Mouse (Mus musculus) adipocyte (in vitro differentiated cells): ENCODE data around the gene Spem2.

ENCODE experiments used
- DNase-seq: peaks from one replicate; pipeline ENCODE4 v3.0.0-alpha.2; 2016; ENCODE audit warnings: low spot score

Spem2 gene

DNA sequence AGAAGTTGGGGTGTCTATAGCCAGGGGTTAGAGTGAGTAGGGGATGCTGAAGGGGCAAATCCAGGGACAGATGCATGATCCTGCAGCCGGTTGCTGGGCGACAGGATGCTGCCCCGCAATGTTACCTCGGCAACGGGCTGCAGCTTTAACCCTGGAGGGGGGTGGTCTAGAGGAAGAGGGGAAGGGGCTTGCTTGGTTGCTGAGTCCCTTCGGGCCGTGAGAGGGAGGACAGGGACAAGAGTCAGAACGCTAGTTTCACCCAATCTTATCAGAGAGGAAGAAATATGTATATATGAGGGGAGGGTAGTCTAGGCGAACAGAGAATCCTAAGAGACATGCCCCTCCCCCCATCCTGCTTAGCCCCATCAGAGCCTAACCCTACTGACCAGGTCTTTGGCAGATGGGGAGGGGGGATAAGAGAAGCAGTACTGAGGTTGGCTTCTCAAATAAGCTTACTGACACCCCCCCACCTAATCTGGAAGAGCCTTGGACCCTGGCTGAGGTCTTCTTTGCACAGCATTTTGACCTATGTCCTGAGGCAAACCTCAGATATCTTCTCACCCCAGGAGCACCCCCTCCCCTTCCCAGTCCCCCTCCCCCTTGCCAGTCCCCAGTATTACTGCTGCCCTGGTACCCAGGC, 17.2 kb upstream of the Spem2 start:
- DNase-seq, result no peak

DNA sequence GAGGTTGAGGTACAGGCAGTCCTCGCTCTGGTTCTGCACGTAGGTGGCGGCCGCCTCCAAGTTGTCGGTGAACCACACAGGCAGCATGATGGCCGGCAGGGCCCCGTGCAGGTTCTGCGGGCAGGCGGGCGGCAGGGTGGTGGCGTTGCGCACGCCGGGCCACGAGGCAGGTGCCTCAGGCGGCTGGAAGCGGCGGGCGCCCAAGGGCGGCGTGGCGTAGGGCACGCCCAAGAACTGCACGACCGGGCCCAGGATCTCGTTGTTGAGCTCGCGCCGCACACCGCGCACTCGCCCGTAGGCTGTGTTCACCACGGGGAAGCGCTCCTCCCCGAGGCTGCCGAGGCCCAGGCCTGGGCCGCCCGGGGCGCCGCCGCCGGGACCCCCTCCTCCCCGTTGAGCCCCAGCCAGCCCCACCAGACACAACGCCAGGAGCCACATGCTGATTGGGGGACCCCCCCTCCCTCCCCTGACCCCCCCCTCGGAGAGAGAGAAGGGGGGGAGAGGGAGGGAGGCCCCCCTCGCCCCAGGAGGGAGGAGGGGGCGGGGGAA, 15.8 kb upstream of the Spem2 start:
- DNase-seq, result no peak

DNA sequence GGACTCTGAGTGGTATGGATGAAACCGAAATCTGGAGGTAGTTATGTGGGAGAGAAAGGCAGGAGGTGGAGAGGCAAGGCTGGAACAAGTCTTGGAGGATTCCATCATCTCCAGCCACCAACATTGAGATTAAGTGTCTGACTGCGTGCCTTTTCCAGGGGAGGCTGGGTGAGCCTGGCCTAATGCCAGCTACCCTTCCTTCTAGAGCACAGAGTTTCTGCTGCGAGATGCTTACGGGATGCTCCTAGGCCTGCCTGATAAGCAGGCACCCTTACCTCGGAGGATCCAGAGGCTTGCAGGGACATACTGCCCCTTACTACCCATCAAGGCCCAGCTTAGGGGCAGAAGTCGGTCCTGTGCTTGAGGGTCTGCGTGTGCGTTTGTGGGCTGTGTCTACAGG, 15.3 kb upstream of the Spem2 start:
- DNase-seq, result no peak

DNA sequence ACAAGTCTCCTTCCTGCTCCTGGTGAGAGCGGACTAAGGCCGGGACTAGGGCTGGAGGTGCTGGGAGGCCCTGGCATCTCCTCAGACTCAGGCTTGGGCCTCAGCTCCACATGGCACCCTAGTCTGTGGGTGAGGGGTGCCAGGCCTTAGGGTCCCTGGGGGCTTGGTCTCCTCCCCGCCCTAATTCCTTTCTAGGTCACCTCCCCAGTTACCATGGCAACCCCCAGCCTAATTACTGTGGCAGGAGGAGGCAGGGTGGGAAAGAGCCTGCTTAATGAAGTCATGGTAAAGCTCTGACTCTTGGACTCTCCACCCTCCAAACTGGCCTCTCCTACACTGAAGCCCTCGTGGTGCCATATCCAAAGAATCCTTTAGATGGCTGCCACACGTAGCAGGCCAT, 10.6 kb upstream of the Spem2 start:
- no peak for DNase-seq

DNA sequence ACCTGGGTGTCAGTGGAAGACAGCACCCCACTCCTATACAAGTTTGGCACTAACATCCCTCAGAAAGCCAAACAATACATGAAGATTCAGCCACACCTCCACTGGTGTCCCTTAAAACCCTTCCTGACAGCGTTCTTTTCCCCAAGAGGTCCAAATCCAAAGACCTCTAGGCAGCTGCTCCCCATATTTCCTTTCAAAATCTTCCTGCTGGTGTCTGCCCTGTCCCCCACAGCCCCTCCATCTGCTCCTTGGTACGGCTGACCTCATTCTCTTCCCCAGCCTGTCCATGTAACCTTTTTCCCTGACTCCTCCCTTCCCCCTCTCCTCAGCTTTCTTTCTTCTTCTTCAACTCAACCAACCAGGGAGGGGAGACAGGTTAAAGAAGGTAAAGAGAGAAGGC, 5.2 kb upstream of the Spem2 start:
- no peak for DNase-seq

DNA sequence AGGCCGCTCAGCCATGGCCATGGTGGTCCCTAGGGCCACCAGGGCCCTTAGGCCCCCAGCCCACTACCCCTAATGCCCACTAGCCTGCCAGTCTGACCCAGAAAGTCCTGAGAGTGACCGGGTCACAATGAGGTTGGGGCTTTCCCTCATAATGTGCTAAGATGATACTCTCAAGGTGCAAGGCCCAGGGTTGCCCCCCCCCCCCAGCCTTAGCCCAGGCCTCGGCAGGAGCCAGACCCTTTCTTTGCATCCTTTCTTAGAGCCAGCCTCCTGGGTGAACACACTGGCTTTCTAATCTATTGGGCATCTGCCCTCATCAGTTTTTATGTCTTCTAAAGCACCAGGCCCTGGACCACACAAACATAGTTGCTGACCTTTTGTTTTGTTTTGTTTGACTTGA, 3.8 kb upstream of the Spem2 start, which contains the start of gene Spem1:
Spem1 (minus strand) TSS at position 101 of the 400 bp plus-strand sequence.
- no peak for DNase-seq

DNA sequence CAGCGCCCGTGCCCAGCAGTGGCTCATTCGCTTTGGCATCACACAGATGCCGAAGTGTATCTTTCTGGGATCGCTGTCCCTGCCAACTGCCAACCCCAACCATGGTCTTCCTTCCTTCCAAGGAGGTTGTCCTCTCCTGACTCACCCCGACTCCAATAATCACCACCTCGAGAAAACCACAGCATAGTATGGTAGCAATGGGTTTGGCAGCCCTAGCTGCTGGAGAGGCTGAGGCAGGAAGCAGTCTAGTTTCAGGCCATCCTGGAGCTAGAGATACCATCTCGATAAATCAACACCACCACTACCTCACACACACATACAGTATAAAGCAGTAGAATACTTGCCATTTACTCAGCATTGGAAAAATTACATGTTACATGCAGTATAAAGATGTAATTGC, 606 bp upstream of the Spem2 start:
- no peak for DNase-seq

DNA sequence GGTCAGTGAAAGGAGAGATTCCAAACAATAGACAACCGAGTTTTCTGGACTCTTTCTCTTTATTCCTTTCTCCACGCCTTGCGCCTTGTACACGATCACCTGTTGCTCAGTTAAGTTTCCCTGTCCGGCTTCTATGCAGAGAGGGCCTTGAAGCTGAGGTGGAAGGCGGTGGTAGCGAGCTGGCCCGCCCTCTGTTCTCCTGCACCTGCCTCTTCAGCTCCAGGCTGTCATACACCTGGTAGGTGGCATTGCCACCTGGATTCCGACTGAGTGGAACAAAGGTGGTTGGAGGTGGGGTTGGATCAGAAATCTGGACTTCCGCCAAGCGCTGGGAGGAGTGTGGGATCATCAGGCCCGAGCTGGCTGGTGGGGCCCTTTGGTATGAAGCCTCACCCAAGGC, 1.7 kb downstream of the Spem2 start:
- no peak for DNase-seq

DNA sequence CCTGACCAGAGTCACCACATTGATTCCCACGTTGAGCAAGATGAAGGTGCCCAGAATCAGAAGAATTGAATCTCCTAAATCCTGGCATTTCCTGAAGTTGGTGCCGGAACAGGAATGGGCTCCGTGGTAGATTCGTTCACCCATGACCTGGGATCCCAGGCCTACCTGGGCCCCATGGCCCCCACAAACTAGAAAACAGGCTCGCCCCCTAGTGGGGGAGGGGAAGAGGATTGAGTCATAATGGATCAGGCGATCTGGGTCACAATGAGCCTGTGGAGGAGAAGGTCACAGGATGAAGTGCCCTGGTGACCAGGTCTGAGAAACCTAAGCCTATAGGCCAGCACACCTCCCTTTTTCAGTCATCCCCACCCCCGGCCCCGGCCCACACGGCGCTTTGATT, 3.1 kb downstream of the Spem2 start, which contains the start of gene Gm39566:
Gm39566 (minus strand) TSS at position 144 of the 400 bp plus-strand sequence.
- no peak for DNase-seq

DNA sequence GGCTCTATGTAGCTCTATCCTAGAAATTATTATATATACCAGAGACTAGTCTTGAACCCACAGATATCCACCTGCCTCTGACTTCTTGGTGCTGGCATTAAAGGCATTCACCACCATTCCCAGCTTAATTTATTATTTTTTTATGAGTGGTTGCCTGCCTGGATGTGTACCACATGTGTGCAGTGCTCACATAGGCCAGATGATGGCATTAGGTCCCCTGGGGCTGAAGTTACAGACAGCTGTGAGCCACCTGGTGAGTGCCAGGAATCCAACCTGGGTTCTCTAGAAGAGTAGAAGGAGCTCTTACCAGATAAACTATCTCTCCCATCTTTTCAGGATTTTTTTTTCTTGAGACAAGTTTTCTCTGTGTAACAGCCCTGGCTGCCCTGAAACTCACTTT, 8.0 kb downstream of the Spem2 start:
- DNase-seq, result no peak

DNA sequence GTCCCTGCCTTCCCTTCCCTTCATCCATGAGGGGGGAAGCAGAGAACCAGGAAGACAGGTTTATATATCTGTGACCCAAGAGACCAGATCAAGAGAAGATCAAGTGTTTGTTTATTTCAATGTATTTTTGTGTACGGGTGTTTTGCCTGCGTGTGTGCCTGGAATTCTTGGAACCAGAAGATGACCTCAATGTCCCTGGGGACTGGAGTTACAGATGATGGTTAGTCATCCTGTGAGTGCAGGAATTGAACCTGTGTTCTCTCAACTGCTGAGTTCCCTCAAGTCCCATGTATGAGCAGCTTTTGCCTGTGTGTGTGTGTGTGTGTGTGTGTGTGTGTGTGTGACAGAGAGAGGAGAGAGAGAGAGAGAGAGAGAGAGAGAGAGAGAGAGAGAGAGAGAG, 10.6 kb downstream of the Spem2 start:
- DNase-seq, result peak; percentile 27

DNA sequence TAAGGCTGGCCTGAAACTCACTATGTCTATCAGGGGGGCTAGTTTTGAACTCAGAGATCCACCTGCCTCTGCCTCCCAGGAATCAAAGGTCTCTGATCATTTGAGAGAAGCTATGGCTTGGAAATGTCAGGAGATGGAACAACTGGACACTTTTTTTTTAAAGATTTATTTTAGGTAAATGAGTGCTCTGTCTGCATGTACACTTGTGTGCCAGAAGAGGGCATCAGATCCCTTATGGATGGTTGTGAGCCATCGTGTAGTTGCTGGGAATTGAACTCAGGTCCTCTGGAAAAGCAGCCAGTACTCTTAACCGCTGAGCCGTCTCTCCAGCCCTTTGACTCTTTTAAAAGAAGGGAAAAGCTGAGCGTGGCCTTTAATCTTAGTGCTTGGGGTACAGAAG, 11.9 kb downstream of the Spem2 start:
- no peak for DNase-seq

DNA sequence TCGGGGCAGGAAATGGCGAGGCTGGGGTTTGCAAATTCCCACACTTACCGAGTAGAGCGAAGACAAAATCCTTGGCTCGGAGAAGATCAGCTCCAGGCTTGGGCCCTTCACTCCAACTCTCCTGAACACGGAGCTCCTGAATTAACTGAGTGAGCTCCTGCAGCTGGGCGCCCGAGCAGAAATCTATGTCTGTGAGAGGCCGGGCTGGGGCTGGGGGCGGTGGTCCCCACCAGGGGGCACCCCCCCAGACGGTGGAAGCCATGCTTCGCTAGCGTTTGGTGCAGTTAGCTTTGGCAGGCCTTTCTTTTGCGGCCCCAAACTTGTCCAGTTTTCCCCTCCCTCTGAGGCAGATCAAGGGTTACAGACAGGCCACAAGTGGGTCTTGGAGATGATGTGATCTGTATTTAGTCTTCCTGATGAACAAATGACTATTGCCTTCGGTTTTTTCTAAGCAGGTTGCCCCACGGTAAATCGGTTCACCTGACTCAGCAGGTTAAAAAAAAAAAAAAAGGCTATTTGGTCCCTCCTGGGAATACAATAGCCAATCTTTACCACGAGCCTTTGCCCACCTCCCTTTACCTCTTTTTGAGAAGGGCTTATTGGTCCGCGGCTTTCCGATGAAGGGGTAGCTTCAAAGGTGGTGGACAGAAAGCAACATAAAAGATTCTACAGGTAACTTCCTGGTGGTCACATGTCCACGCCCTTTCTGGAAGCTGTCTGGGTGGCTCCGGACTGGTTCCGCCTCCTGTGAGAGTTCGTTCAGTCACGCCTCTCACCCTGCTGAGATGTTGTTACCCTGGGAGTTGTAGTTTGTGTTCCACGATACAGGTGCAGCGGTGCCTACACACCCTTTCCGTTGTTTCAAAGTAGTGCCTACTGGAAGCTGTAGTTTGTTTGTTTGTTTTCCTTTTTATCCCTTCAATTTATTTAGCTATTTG, 13.0 kb downstream of the Spem2 start, which contains the start of gene Tmem102:
Tmem102 (minus strand) TSS at position 653 of the 938 bp plus-strand sequence.
- DNase-seq, result no peak

DNA sequence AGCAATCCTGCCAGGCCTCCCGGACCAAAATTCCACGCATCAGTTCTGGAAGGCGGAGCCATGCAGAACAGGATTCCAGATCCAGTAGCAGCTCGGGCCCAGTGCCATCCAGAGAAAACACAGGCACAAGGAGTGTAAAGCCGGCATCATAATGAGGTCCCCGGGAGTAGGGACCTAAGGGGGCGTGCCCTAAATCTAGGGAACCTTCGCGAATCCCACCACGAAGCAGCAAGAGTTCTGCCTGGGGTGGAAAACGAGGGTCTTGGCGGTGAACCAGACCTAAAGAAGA, 13.7 kb downstream of the Spem2 start:
- DNase-seq, result no peak

DNA sequence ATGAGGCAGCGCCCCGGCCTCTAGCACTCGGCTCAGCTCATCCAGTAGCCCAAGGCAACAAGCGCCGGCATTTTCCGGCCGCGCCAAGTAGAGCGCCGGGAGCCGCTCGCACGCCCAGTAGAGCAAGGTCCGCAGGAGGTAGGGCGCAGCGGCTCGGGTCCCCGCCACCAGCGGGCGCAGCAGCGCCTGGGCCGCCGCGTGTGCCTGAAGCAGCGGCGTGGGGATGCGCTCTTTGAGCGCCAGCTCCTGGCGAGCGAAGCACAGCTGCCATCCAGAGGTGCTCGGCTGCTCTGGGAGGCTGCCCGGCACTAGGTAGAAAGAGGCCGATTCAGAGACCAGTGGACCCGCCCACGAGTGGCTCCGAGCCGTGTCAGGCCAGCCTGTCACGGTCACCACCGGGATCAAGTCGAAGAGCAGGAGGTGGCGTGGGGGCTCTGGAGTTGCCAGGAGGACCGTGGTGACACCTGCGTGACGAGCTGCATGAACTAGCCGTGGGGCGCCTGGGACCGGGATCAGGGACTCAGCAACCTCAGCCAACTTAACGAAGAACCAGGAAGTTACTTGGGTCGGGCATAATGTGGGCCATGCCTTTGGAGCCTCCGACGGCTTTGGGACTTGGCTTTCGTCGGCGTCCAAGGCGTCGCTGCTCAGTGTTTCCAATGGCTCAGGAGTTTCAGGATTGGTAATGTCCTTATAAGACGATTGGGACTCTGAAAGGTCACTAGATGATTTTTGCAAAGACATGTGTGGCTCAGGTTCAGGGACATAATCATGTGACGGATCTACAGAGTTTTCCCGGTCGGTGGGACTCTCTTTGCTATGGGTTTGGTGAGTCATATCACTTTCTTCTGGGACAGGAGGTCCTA, 14.2 kb downstream of the Spem2 start:
- DNase-seq, result peak; percentile 61

DNA sequence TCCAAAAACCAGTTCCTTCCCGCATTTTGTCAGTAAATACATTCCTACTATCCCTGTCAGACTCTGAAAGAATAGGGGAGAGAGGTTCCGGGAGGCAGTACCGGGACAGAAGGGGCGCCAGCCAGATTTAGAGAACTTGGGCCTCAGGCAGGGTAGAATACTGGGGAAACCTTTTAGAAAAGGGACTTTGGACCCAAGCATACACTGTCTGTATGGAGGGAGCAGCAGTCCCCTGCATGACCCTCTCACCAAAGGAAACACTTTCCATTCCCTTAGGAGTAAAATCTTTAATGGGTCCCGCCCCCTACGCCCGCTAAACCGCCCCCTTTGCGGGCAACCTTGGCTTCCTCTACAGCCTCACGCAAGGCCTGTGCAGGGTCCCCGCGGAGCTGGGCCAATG, 14.9 kb downstream of the Spem2 start:
- DNase-seq, result no peak

DNA sequence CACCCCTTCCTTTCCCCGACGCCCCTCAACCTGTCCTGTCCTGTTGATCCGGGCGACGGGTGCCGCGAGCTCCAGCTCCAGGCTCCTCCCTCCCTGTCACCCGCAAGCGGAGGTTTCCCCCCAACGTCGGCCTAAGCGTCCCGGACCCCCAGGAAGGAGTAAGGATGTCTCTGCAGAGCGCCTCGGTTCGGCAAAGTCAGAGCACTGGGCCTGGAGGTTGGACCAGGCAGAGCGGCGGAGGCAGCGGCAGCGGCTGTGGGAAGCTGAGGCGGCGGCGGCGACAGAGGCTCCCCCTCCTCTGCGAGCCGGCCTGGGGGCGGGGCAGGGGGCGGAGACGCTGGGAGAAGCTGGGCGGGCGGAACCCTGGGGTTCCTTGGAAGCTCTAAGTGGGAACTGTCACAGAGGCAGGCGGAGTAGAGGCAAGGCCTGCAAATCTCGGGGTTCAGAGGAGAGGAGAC, 15.6 kb downstream of the Spem2 start:
- DNase-seq, result no peak

DNA sequence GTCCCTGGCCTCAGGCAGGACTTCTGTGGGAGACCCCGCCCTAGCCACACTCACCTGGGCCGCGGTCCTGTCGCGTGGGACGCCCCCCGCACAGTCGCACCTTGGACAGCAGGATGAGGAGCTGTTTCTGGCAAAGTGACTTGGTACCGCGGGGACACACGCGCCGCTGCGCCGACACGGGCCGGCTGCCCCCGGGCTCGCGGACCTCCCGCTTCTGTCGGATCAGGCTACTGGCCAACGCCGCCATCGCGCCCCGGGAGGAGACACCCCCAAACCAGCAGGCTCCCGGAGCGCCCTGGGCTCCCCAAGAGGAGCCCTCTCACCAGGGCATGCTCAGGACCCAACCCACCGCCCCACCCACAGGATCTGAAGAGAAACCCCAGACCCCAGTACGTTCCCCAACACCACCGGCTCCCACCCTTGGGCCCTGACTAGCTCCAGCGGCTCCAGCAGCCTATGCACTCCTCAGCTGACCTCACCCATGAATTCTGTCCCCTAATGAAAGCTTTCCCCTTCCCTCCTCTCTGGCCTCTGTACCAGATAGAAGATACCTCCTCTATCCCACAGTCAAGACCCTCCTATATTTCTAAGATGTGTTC, 16.8 kb downstream of the Spem2 start, which contains the start of gene Fgf11:
Fgf11 (minus strand) TSS at position 479 of the 599 bp plus-strand sequence.
- no peak for DNase-seq

DNA sequence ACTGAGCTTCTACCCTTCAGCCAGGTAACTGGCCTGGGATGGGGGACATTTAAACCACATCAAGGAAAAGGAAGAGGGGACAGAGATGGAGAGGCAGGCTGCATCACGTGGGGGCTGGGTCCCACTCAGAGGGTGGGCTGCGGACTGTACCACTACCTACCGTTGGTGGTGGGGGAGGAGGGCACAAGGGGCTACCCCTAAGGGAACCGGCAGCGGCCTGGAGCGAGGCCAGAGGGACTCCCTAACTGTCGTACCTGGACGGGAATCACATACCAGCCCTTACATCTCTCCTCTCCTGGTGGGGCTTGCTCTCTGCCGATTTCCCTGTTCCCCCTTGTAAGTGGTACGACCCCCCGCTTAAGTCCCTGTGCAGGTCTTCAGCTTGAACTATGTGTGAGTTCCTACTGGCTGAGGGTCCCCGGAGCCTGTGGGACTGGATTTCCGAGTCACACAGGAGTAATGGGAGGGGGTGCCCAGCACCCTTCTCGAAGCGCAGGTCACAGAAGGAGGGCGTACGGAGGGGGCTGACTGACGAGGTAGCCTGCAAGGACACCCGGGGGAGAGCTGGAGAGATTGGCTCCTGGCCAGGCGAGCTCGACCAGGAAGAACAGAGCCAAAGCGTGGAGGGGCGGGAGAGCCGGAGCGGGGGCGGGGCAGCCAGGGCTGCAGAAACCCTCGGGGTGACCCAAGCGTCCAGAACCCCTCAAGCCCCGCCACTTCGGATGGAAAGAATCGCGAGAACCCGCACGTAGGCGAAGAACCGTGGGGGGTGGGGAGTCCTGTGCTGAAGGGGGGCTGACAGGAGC, 17.7 kb downstream of the Spem2 start:
- DNase-seq, result no peak

DNA sequence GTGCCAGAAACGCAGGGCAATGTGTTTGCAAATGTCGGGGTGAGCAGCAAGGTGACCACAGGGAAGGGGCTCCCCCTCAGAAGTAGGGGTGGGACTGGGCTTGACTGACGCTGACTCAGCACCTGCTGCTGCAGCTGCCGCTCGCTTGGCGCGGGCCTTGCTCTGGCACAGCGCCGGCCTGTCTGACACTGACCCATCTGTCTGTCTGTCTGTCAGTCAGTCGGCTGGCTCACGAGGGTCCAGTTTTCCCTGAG, 18.2 kb downstream of the Spem2 start:
- DNase-seq, result no peak
